Mouse (Mus musculus) B cell, adult 62 days (primary cell): ENCODE measurements around the gene Olfr1491. TPM values are rescaled to one million over a fixed set of nuclear protein-coding genes. Genes with fewer than 3 reads are reported as not detected.

ENCODE experiments used
- total RNA-seq: library from RNA; stranded (reverse); gene quantifications from 4 replicates; pipeline ENCODE4 v1.2.4, GENCODE M21; 2023

The Olfr1491 gene
- total RNA-seq, result not detected in 4 replicates

DNA sequence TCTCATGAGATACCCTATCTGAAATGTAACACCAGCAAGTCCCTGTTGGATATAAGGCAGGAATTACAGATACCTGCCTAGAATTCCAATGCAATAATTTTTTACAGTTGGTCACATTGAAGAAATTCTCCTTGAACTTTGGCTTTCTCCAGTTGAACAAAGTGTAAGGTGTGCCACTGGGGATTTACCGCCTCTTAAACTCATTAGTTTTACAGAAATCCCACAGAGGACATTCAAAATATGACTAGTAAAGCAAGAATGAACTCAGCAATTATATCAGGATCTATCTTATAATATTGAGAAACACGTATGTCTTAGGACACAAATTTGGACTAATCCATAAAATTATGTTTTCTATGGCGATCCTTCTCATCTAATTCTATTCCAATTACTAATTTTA is at the start of gene Olfr1491:
TSS of gene Olfr1491 (plus strand) at position 301 of the 400 bp plus-strand sequence.

DNA sequence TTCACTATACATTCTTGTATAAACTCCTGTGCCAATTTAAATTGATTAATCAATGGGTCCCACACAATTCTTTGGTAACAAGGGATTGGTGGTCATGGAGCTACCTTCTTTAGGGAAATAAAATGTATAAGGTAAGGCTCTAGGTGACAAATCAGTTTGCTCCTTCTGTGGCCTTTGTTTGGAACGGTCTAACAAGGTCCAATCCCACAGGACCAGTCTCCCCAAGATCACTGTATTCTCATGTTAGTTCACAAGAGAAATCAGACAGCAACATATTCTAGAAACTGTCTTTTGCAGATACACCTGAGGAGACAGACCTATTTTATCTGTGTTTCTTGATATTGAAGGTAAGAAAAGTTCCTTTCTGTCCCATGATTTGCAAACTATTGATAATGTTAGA is 46.3 kb upstream of the Olfr1491 start, which contains the start of gene Olfr1490:
TSS of gene Olfr1490 (plus strand) at position 301 of the 400 bp plus-strand sequence.

DNA sequence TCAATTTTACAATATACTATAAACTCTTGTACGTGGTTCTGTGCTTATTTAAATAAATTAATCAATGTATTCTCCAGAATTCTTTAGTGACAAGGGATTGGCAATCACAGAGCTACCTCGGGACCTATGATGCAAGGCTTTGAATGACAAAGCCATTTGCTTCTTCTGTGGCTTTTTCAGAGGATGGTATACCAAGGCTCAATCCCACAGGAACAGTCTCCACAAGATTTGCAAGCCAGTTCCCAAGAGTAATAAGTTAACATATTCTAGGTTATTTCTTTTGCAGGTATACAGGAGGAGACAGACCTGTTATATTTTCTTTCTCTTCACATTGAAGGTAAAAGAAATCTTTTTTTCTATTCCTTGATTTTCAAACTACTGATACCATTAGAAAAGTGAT is 25.9 kb downstream of the Olfr1491 start, which contains the start of gene Olfr1493-ps1:
TSS of gene Olfr1493-ps1 (plus strand) at position 301 of the 400 bp plus-strand sequence.

DNA sequence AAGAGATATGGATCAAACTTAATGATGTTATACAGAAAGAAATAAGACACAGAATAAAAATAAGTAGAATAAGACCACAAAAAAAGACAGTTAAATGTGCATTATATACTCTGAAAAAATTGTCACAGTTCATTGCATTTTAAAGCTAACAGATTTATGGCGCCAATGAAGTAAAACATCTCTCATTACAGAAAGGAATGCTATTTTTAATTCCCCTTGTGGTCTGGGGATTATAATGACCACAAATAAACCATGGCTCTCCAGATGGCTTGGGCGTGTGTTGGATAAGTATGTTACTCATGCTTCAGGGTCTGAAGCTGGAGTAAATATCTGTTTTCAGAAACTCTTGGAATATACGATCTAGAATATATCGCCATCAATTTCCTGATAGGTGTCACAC is 42.4 kb downstream of the Olfr1491 start, which contains the start of gene Olfr1494:
TSS of gene Olfr1494 (plus strand) at position 301 of the 400 bp plus-strand sequence.

Other genes with a start within 250 kb of the Olfr1491 start
- gene Olfr1472, start 241.2 kb upstream of the Olfr1491 start, total RNA-seq, result not detected in 4 replicates
- gene Olfr1474, start 227.7 kb upstream of the Olfr1491 start, total RNA-seq, result not detected in 4 replicates
- gene Olfr1475, start 217.1 kb upstream of the Olfr1491 start, total RNA-seq, result not detected in 4 replicates
- not detected in 4 replicates for gene Olfr1477, start 196.7 kb upstream of the Olfr1491 start, total RNA-seq
- gene Olfr1480, start 169.4 kb upstream of the Olfr1491 start, total RNA-seq, result not detected in 4 replicates
- not detected in 4 replicates for gene Olfr1484, start 113.8 kb upstream of the Olfr1491 start, total RNA-seq
- not detected in 4 replicates for gene Olfr1487, start 79.9 kb upstream of the Olfr1491 start, total RNA-seq
- gene Olfr1489, start 65.6 kb upstream of the Olfr1491 start, total RNA-seq, result not detected in 4 replicates
- not detected in 4 replicates for gene Olfr1490, start 46.2 kb upstream of the Olfr1491 start, total RNA-seq
- gene Olfr1493-ps1, start 26.0 kb downstream of the Olfr1491 start, total RNA-seq, result not detected in 4 replicates
- gene Olfr1494, start 42.5 kb downstream of the Olfr1491 start, total RNA-seq, result not detected in 4 replicates
- not detected in 4 replicates for gene Olfr1495, start 67.3 kb downstream of the Olfr1491 start, total RNA-seq
- not detected in 4 replicates for gene Olfr1496, start 80.6 kb downstream of the Olfr1491 start, total RNA-seq
- gene Olfr1497, start 100.9 kb downstream of the Olfr1491 start, total RNA-seq, result not detected in 4 replicates
- gene Olfr1499, start 122.2 kb downstream of the Olfr1491 start, total RNA-seq, result not detected in 4 replicates
- gene Olfr1500, start 133.2 kb downstream of the Olfr1491 start, total RNA-seq, result not detected in 4 replicates
- not detected in 4 replicates for gene Olfr1501, start 153.4 kb downstream of the Olfr1491 start, total RNA-seq
- gene Olfr1502, start 164.5 kb downstream of the Olfr1491 start, total RNA-seq, result not detected in 4 replicates
- not detected in 4 replicates for gene Olfr1504, start 200.7 kb downstream of the Olfr1491 start, total RNA-seq
- not detected in 4 replicates for gene Olfr1505, start 216.3 kb downstream of the Olfr1491 start, total RNA-seq